Mouse (Mus musculus) WW6 (cell line): ENCODE measurements around the gene Dhx40.
"Not testable (repeated sequence)": the region's sequence is repeated elsewhere in the genome, so short reads cannot be mapped to it uniquely, and the experiment has no call there.

Experiments used
- DNase-seq: peaks from one replicate; pipeline ENCODE4 v3.0.0-alpha.2; 2013; ENCODE audit warnings: low read depth, low spot score

The Dhx40 gene

DNA sequence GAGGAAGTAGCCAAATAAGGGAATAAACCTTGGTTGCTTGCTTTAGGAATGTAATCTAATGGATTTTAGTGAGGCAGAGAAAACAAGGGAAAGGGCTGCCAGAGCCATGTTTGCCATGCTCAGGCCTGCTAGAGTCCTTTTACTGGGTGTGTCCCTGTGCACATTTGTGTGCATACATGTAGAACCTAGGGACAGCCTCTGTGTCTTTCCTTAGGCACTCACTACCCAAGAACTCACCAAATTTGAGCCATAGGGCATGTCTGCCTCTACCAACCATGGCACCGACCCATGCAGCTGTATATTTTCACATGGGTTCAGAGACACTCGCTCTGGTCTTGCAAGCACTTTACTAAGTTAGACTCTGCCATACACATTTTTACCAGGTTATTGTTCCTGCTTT is 11.4 kb upstream of the Dhx40 start:
- no peak for DNase-seq

DNA sequence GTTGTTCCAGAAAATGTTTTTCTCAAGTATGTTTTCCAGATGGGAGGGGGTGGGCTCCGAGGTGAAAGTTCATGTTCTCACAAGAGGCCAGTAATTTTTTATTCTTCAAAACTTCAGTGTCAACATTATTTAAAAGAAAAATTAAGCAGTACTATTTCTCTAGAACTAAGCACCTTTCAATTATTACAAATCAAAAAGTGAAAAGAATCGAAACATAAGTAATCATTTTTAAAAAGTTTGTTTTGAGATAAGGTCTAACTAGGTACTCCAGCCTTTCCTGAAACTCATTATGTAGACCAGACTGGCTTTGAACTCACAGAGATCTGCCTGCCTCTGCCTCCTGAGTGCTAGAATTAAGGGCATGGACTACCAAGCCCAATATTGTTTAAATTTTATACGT is 8.7 kb upstream of the Dhx40 start:
- DNase-seq = not testable (repeated sequence)

DNA sequence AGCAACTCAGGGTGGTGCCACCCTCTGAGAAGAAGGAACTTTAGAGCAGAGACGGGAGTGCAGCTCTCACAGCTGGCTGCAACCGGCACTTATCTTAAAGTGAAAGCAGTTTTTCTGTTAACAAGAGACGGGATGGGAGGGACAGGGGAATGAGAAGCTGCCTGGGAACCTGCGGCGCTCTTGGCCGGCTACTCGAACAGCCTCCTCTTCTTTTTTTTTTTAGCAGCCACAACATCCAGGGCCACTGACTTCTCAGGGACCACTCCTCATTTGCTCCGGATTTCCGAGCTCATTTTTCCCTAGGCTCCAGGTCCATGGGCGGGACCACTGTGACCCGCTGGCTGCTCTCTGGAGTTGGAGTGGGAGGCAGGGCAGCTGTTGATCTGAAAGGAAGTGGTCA is 6.9 kb upstream of the Dhx40 start:
- DNase-seq = not testable (repeated sequence)

DNA sequence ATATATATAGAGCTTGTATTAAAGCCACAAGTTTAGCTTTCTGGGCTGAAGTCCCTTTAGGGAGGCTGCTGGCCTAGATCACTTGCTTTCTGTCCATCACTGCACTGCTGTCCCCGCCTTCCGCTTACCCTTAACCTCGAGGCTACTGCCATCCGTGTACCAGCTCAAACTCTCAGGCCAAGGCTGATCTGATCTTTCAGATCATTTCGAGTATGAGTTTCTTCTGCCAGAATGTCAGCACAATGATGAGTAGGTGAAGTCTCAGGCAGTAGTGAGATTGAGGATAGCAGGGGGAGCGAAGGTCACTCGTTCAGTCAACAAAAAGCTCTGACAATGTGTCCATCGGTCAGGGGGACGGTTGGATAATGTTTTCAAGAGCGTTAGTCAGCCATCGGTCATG is 5.7 kb upstream of the Dhx40 start:
- not testable (repeated sequence) for DNase-seq

GRCm38 (mm10) chr11:86811326-86811630 is 3.7 kb upstream of the Dhx40 start:
- DNase-seq = no peak

- DNase-seq = no peak
Observed at GRCm38 (mm10) chr11:86810572-86811325, 3.2 kb upstream of the Dhx40 start.

GRCm38 (mm10) chr11:86809828-86810227 is 2.3 kb upstream of the Dhx40 start:
- DNase-seq = no peak

DNA sequence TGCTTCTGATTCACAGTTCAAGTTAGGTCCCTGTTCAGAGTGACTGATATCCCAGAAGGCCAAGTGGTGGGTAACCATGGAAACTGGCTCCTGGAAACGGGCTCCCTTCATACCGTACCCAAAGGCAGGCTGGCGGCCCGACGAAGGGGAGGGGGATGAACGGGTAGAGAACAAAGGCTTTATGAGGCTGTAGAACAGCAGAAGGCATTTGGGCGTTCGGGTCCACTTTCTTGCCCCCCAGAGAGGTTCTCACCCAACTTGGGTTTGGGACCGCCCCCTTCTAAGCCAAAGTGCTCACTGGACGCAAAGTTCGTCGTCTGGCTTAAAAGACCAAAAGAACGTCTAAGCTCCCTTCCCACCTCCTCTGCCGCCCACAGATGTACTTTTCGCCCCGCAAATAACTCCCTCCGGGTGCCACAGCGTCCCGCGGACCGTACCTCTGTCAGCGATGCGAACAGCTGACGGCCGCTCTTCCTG is 507 bp downstream of the Dhx40 start:
- DNase-seq = peak; percentile 73

DNA sequence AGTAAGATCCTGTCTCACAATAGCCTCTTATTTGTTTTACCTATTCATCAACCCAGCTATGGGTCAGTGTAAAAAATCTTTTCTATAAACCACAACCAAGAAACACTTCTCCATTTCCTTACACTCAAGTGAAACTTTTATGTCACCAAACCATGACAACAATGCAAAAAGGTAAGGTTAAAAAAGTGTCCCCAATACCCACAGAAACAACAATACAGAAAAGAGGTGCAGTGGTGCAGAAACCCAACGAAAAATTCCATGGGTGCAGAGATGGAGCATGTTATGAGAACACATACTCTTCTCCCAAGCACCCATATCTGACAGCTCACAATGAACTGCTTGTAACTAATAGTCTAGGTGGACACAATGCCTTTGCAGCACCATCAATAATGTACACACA is 13.4 kb downstream of the Dhx40 start:
- no peak for DNase-seq

GRCm38 (mm10) chr11:86787436-86787835 is 20.1 kb downstream of the Dhx40 start:
- not testable (repeated sequence) for DNase-seq

DNA sequence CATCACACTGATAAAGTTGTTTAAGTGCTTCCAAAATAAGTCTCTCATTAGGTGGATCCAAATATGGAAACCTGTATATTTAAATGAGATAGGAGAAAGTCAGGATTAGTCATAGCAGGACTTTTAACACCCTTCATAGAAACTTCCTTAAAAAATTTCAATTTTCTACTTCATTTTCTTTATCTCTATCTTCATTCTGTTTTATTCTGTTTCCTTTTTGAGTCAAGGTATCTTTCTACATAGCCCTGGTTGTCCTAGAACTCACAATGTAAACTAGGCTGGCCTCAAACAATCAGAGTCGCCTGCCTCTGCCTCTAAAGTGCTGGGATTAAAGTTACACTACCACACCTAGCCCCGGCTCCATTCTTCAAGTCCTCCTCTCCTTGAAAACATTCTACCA is 21.8 kb downstream of the Dhx40 start:
- no peak for DNase-seq

GRCm38 (mm10) chr11:86769884-86770283 is 37.7 kb downstream of the Dhx40 start:
- no peak for DNase-seq

- DNase-seq = no peak
Observed at GRCm38 (mm10) chr11:86764501-86764900, 43.0 kb downstream of the Dhx40 start.

DNA sequence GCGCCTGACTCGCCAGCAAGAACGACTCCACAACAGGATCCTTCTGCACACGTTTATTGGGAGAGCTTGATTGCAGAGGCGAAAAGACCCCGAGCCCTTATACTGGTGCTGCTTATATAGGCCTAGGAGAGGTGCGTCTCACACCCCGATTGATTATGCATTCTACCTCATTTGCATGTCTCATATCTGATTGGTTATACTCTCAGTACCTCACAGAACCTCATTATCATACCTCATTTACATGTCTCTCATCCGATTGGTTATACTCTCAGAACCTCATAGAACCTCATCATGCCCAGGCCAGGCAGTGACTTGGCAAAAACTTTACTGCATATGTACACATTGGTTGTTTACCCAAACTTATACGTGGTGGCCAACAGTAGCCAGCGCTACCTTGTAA is 44.4 kb downstream of the Dhx40 start:
- not testable (repeated sequence) for DNase-seq

- no peak for DNase-seq
Observed at GRCm38 (mm10) chr11:86760357-86760756, 47.2 kb downstream of the Dhx40 start.

GRCm38 (mm10) chr11:86759886-86760285 is 47.7 kb downstream of the Dhx40 start:
- no peak for DNase-seq

GRCm38 (mm10) chr11:86759226-86759625 is 48.3 kb downstream of the Dhx40 start:
- DNase-seq = no peak

DNA sequence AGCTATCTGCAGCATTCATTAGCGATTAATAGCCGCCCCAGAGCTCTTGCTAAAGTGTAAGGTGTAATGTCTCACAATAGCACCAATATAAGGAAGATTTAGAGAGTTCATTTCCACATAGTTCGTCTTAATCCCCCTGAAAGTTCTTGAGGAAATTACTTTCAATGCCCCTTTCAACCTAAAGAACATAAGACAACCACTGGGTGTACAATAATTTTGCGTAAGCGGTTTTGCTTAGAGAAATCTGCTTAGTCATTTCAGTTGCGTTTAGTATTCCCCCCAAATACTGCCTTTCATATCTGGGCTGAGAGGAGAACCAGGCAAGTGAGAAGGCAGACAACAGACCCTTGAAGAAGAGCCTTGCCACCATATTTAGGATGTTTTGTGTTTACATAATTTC is 49.0 kb downstream of the Dhx40 start:
- DNase-seq = no peak

- peak; percentile 99 for DNase-seq
Observed at GRCm38 (mm10) chr11:86757480-86758371, 49.8 kb downstream of the Dhx40 start, which contains the start of gene Cltc. Gene Cltc (minus strand): TSS chr11:86757565.

DNA sequence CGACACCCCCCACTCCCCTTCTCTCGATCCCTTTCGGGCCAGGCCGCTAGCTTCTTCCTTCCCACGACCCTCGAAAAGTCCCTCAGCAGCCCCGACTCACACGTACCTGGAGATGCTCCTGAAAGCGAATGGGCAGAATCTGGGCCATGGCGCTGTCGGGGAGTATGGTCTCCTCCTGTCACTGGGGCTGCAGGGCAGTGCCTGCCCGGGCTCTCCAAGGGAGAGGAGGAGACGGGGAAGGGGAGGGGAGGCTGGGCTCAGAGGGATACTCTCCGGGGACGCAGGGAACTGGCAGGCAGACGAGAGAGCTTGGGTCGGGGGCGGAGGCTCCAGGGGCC is 50.4 kb downstream of the Dhx40 start:
- DNase-seq = no peak

- DNase-seq = peak; percentile 29
Observed at GRCm38 (mm10) chr11:86756156-86757141, 51.1 kb downstream of the Dhx40 start.

DNA sequence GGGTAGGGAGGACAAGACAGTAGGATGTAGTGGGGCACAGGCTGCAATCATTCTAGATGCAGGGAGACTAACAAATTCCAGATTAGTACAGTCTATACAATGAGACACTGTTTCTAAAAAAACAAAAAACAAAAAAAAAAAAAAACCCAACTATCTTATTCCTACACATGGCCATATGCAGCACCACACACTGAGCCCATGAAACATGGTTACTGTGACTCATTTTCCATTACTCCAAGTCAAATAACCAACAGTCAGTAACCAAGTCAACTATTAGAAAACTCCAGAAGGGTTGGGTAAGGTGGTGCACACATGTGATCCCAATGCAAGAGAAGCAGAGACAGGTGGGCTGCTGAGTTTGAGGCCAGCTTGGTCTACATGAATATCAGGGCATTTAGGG is 55.1 kb downstream of the Dhx40 start:
- no peak for DNase-seq
